Mouse (Mus musculus) limb, embryonic 12.5 days (tissue): ENCODE measurements at regions not wholly inside any gene's neighbourhood (a gene's known extent, or its start where the extent isn't known, plus 50 kb on each side); places are given as distances from the start of the nearest gene placed in this dataset.
A peak's percentile ranks its signal among the peaks of the same experiment; 100 is the strongest.

Experiments used
- ATAC-seq: fragments of 200-750 bp; cut with Nextera tagmentation; 2 replicates; pipeline ENCODE4 v1.8.0; 2017; ENCODE audit warnings: low read depth, moderate TSS enrichment; ENCODE audit not compliant: insufficient number of reproducible peaks, insufficient read depth, low FRiP score, low TSS enrichment
- H3K27ac ChIP-seq: fragments of 300-500 bp; sonication (generic); 2 replicates; pipeline ENCODE4 v1.5.1; 2016; ENCODE audit warnings: mild to moderate bottlenecking, moderate library complexity
- H3K27me3 ChIP-seq: fragments of 300-500 bp; sonication (generic); 2 replicates; pipeline ENCODE4 v1.6.1; 2016; ENCODE audit warnings: mild to moderate bottlenecking, moderate library complexity
- H3K36me3 ChIP-seq: fragments of 300-500 bp; sonication (generic); 2 replicates; pipeline ENCODE4 v1.6.1; 2016; ENCODE audit warnings: mild to moderate bottlenecking, moderate library complexity
- H3K4me1 ChIP-seq: fragments of 300-500 bp; sonication (generic); replicated peaks from 2 replicates; pipeline ENCODE4 v1.6.1; 2016
- H3K4me2 ChIP-seq: fragments of 300-500 bp; sonication (generic); 2 replicates; pipeline ENCODE4 v1.6.1; 2016; ENCODE audit warnings: mild to moderate bottlenecking, moderate library complexity
- H3K4me3 ChIP-seq: fragments of 300-500 bp; sonication (generic); replicated peaks from 2 replicates; pipeline ENCODE4 v1.5.1; 2016; ENCODE audit warnings: mild to moderate bottlenecking
- H3K9ac ChIP-seq: fragments of 300-500 bp; sonication (generic); replicated peaks from 2 replicates; pipeline ENCODE4 v1.6.1; 2016; ENCODE audit warnings: mild to moderate bottlenecking, moderate library complexity
- H3K9me3 ChIP-seq: fragments of 300-500 bp; sonication (generic); 2 replicates; pipeline ENCODE4 v1.6.1; 2016; ENCODE audit warnings: mild to moderate bottlenecking, moderate library complexity
- WGBS: fragments of 180-500 bp; shearing (Covaris S2); methylation state at CpG from one replicate; pipeline ENCODE4 v1.1.7; 2016; 5-methylcytosine and 5-hydroxymethylcytosine counted together

DNA sequence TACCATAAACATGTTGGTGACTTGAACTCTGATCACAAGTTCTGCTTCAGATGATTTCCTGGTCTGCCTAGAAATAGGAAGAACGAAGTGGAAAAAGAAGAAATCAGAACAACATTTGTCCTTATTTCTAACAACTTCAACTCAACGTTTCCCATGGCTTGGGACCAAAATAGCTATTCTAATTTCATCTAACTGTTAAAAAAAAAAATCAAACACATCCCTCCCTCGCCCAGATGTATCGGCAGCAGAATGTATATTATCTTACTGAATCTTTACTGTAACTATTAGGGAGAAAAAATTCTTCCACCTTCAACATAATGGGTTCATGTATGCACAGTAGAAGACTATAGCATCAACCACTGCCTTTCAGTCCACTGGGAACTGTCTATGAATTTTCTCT lies 169.7 kb upstream of the Syt1 start:
- 84% methylated on average over 4 of the region's 4 CpGs for WGBS
- no peak overlapping the region for H3K4me2 ChIP-seq
- ATAC-seq, result no peak

DNA sequence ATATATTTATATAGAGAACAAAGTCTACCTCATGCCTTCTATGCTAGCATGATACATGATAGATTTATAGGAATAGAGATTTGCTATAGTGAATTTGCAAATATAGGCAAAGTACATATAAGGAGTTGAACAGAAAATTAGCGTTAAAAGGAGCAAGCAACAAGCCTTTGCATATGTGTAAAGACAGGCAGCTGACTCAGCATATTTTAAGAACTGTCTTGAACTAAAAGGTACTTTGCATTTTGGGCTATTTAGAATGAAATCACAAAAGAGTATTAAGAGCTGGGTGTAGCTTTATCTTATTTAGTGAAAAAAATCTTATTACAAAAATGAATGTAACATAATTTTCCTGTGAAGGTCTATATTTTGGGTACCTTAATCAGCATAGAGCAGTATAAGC lies 149.9 kb upstream of the Syt1 start:
- no peaks in the 10 kb centered on the region for H3K36me3 ChIP-seq
- no peak for ATAC-seq
- no peaks in the 10 kb centered on the region for H3K9me3 ChIP-seq
- no peaks in the 10 kb centered on the region for H3K27me3 ChIP-seq
- no peak overlapping the region for H3K27ac ChIP-seq
- H3K4me1 ChIP-seq, result no peaks in the 10 kb centered on the region
- H3K4me3 ChIP-seq, result no peak overlapping the region
- H3K9ac ChIP-seq, result no peak overlapping the region
- H3K4me2 ChIP-seq, result no peak overlapping the region
- 98% methylated on average over 1 of the region's 1 CpGs for WGBS

More for the DNA sequence above, 169.7 kb upstream of the Syt1 start:
- Histone ChIP-seq H3K4me3 (no peak overlapping the region), H3K9me3 (no peaks in the 10 kb centered on the region), H3K9ac (no peak overlapping the region), H3K36me3 (no peaks in the 10 kb centered on the region), H3K27me3 (no peaks in the 10 kb centered on the region), H3K4me1 (no peaks in the 10 kb centered on the region), H3K27ac (no peak overlapping the region)

DNA sequence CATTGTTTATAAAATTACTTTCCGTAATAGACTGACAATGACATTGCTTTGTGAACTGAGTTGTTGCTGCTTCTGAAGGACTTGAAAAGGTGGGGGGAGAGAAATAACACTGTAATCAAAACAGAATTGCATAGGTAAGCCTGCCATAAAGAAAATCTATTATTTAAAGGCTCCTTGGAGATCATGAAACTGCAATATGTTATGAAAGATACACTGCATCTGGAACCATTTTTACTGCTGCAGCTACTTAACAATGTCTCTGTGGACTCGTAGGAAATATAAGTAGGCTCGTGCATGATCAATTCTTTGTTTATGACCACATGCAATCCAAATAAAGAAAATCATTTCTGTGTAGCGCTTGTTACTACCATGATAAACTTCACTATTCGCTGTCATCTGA lies 145.0 kb upstream of the Syt1 start:
- 72% methylated on average over 5 of the region's 5 CpGs for WGBS
- H3K4me2 ChIP-seq, result no peak overlapping the region

DNA sequence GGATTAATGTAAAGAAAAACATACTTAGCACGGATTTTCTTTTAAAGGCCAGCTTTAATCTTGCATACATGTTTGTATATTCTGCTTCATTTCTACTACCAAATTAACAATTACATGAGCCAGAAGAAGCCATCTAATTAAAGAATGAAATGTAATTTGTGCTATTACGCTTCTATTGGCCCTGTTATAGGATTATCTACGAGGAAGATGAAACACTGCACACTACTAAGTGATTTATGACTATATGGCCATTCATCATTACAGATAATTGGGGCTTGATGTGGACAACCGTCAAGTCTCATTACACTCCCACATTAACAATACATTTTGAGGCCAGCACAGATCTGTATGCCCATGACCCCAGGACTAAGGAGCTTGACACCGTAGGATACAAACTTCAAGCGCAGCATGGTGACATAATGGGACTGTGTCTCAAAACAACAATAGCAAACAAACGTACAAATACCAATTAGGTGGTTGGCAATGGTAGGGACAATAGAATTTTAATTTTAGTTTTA lies 129.7 kb upstream of the Syt1 start:
- H3K9me3 ChIP-seq, result no peaks in the 10 kb centered on the region
- ATAC-seq, result no peak
- 80% methylated on average over 7 of the region's 7 CpGs for WGBS

More for the DNA sequence above, 145.0 kb upstream of the Syt1 start:
- H3K9me3 ChIP-seq, result no peaks in the 10 kb centered on the region
- peak; percentile 31; the same call in 1 of the 2 replicates for ATAC-seq
- no peaks in the 10 kb centered on the region for H3K27me3 ChIP-seq
- H3K36me3 ChIP-seq, result no peaks in the 10 kb centered on the region
- no peak overlapping the region for H3K9ac ChIP-seq
- no peaks in the 10 kb centered on the region for H3K4me1 ChIP-seq
- no peak overlapping the region for H3K27ac ChIP-seq
- H3K4me3 ChIP-seq, result no peak overlapping the region

GRCm38 (mm10) chr10:109136763-109137732 lies 126.3 kb upstream of the Syt1 start:
- no peak overlapping the region for H3K4me3 ChIP-seq
- WGBS, result 62% methylated on average over 3 of the region's 3 CpGs
- H3K27me3 ChIP-seq, result no peaks in the 10 kb centered on the region
- no peak overlapping the region for H3K9ac ChIP-seq
- H3K27ac ChIP-seq, result no peak overlapping the region
- no peaks in the 10 kb centered on the region for H3K4me1 ChIP-seq
- H3K36me3 ChIP-seq, result no peaks in the 10 kb centered on the region
- H3K9me3 ChIP-seq, result no peaks in the 10 kb centered on the region
- H3K4me2 ChIP-seq, result no peak overlapping the region
- no peak for ATAC-seq

More for the DNA sequence above, 129.7 kb upstream of the Syt1 start:
- Histone ChIP-seq H3K27me3 (no peaks in the 10 kb centered on the region), H3K4me2 (no peak overlapping the region), H3K27ac (no peak overlapping the region), H3K36me3 (no peaks in the 10 kb centered on the region), H3K4me1 (no peaks in the 10 kb centered on the region), H3K4me3 (no peak overlapping the region), H3K9ac (no peak overlapping the region)

GRCm38 (mm10) chr10:109134521-109134920 lies 123.7 kb upstream of the Syt1 start:
- Histone ChIP-seq H3K36me3 (no peaks in the 10 kb centered on the region), H3K9ac (no peak overlapping the region), H3K4me2 (no peak overlapping the region), H3K27me3 (no peaks in the 10 kb centered on the region), H3K4me1 (no peaks in the 10 kb centered on the region), H3K9me3 (no peaks in the 10 kb centered on the region), H3K27ac (no peak overlapping the region), H3K4me3 (no peak overlapping the region)
- no peak for ATAC-seq
- 92% methylated on average over 4 of the region's 4 CpGs for WGBS

- Histone ChIP-seq H3K4me2 (no peak overlapping the region), H3K9me3 (no peaks in the 10 kb centered on the region), H3K4me1 (no peaks in the 10 kb centered on the region), H3K27ac (no peak overlapping the region), H3K9ac (no peak overlapping the region), H3K36me3 (no peaks in the 10 kb centered on the region), H3K27me3 (no peaks in the 10 kb centered on the region), H3K4me3 (no peak overlapping the region)
- ATAC-seq, result no peak
- 73% methylated on average over 8 of the region's 8 CpGs for WGBS
Measured at GRCm38 (mm10) chr10:109132091-109132573, 121.3 kb upstream of the Syt1 start.

- no peak overlapping the region for H3K4me3 ChIP-seq
- no peaks in the 10 kb centered on the region for H3K36me3 ChIP-seq
- H3K9ac ChIP-seq, result no peak overlapping the region
- ATAC-seq, result peak; percentile 62; the same call in 1 of the 2 replicates
- no peaks in the 10 kb centered on the region for H3K4me1 ChIP-seq
- H3K27ac ChIP-seq, result no peak overlapping the region
- H3K9me3 ChIP-seq, result no peaks in the 10 kb centered on the region
- H3K4me2 ChIP-seq, result no peak overlapping the region
- H3K27me3 ChIP-seq, result no peaks in the 10 kb centered on the region
- 76% methylated on average over 1 of the region's 1 CpGs for whole genome bisulfite sequencing
Measured at GRCm38 (mm10) chr10:109129552-109130110, 118.8 kb upstream of the Syt1 start.

GRCm38 (mm10) chr10:109129068-109129467 lies 118.3 kb upstream of the Syt1 start:
- Histone ChIP-seq H3K9me3 (no peaks in the 10 kb centered on the region), H3K27ac (no peak overlapping the region), H3K9ac (no peak overlapping the region), H3K4me1 (no peaks in the 10 kb centered on the region), H3K36me3 (no peaks in the 10 kb centered on the region), H3K4me2 (no peak overlapping the region), H3K27me3 (no peaks in the 10 kb centered on the region), H3K4me3 (no peak overlapping the region)
- WGBS, result 91% methylated on average over 3 of the region's 3 CpGs
- ATAC-seq, result 0 out of 2 replicates have a peak, but pooled peaks have one; percentile 49

DNA sequence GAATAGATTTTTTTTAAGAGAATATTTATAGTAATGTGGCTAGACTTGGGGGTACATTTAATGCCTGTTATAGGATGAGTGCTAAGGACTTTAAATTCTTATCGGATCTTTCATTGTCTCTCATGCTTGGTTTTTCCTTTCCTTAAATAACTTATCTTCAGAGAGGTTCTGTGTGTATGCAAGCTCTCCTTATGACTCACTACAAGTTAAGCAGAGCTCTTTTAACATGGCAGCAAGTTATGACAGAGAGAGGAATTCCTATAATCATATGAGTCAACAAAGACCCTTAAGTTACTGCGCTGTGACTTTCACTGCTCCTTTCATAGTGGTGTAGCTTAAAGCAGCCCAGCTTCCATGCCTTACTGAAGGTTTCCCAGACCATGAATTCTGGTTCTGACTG lies 115.9 kb upstream of the Syt1 start:
- Histone ChIP-seq H3K36me3 (no peaks in the 10 kb centered on the region), H3K4me1 (no peaks in the 10 kb centered on the region), H3K9ac (no peak overlapping the region), H3K9me3 (no peaks in the 10 kb centered on the region), H3K27ac (no peak overlapping the region), H3K4me2 (no peak overlapping the region), H3K27me3 (no peaks in the 10 kb centered on the region), H3K4me3 (no peak overlapping the region)
- WGBS, result 89% methylated on average over 2 of the region's 2 CpGs
- no peak for ATAC-seq

- Histone ChIP-seq H3K36me3 (no peaks in the 10 kb centered on the region), H3K4me3 (no peak overlapping the region), H3K4me2 (no peak overlapping the region), H3K27ac (no peak overlapping the region), H3K9me3 (no peaks in the 10 kb centered on the region), H3K9ac (no peak overlapping the region), H3K27me3 (no peaks in the 10 kb centered on the region), H3K4me1 (no peaks in the 10 kb centered on the region)
- no peak for ATAC-seq
- WGBS, result 89% methylated on average over 5 of the region's 5 CpGs
Measured at GRCm38 (mm10) chr10:109117143-109117542, 106.4 kb upstream of the Syt1 start.
